Mouse (Mus musculus) olfactory bulb, adult 2 months (tissue): ENCODE results near the gene Hist1h2an. TPM values are rescaled to one million over a fixed set of nuclear protein-coding genes. Genes with fewer than 3 reads are reported as not detected.
"Not testable (repeated sequence)": the region's sequence is repeated elsewhere in the genome, so short reads cannot be mapped to it uniquely, and the experiment has no call there.

Experiments
- H3K27ac ChIP-seq: fragments of 200-500 bp; 2 replicates; pipeline ENCODE4 v1.5.1; 2012; ENCODE audit warnings: low read depth, low read length; ENCODE audit not compliant: insufficient read depth
- H3K4me1 ChIP-seq: fragments of 200-500 bp; 2 replicates; pipeline ENCODE4 v1.6.1; 2012; ENCODE audit warnings: low read length; ENCODE audit not compliant: control insufficient read depth, insufficient read depth
- H3K4me3 ChIP-seq: fragments of 200-500 bp; 2 replicates; pipeline ENCODE4 v1.5.1; 2012; ENCODE audit warnings: mild to moderate bottlenecking, low read depth, low read length, moderate library complexity; ENCODE audit not compliant: insufficient read depth
- CTCF ChIP-seq: fragments of 200-500 bp; IDR thresholded peaks from 2 replicates; pipeline ENCODE4 v1.5.1; 2012; ENCODE audit warnings: low read depth, mild to moderate bottlenecking, low read length, moderate library complexity; ENCODE audit not compliant: insufficient read depth
- POLR2A ChIP-seq: fragments of 200-500 bp; IDR thresholded peaks from 2 replicates; pipeline ENCODE4 v1.6.1; 2012; ENCODE audit warnings: mild to moderate bottlenecking, low read depth, low read length, moderate library complexity; ENCODE audit not compliant: insufficient read depth
- WGBS: fragments of 180-500 bp; shearing (Covaris S2); methylation state at CpG from one replicate; pipeline ENCODE4 v1.1.7; 2018; 5-methylcytosine and 5-hydroxymethylcytosine counted together
- polyA plus RNA-seq: library from polyadenylated mRNA; stranded (reverse); fragments of >200 nt; gene quantifications from 2 replicates; pipeline ENCODE4 v1.2.4, GENCODE M21; 2012; ENCODE audit warnings: low replicate concordance; ENCODE audit not compliant: missing spikeins, insufficient read depth, insufficient read length

The Hist1h2an gene
- polyA plus RNA-seq, 1 experiment, result not detected

GRCm38 (mm10) chr13:21781639-21782038 lies 5.4 kb downstream of the Hist1h2an start:
- WGBS, result 92% methylated on average over 1 of the region's 1 CpGs
- H3K4me3 ChIP-seq, result no peak overlapping the region
- H3K27ac ChIP-seq, result no peak overlapping the region
- no peak for TF ChIP-seq POLR2A
- no peak for TF ChIP-seq CTCF
- no peaks in the 10 kb centered on the region; the same call in 1 of the 2 replicates for H3K4me1 ChIP-seq

- WGBS, result 50% methylated on average over 6 of the region's 6 CpGs
- TF ChIP-seq CTCF (no peak), POLR2A (no peak)
Observed at GRCm38 (mm10) chr13:21781021-21781555, 5.9 kb downstream of the Hist1h2an start.

GRCm38 (mm10) chr13:21779767-21780731 lies 7.0 kb downstream of the Hist1h2an start, which contains the start of gene Hist1h1b:
TSS of gene Hist1h1b (minus strand) at chr13:21780625.
- under 1% methylated on average over 44 of the region's 44 CpGs for WGBS
- Histone ChIP-seq H3K4me3 (peak within 1 kb of the TSS; percentile 62), H3K4me1 (no peaks in the 10 kb centered on the region; the same call in 1 of the 2 replicates), H3K27ac (peak within 1 kb of the TSS; percentile 43)
- TF ChIP-seq POLR2A (peak; percentile 29; the same call in 1 of the 2 replicates), CTCF (no peak)

More at GRCm38 (mm10) chr13:21781021-21781555, 5.9 kb downstream of the Hist1h2an start:
- Histone ChIP-seq H3K4me1 (no peaks in the 10 kb centered on the region; the same call in 1 of the 2 replicates), H3K27ac (no peak overlapping the region), H3K4me3 (no peak overlapping the region)

GRCm38 (mm10) chr13:21778814-21779766 lies 7.9 kb downstream of the Hist1h2an start:
- TF ChIP-seq CTCF, result no peak
- no peak for TF ChIP-seq POLR2A
- 2% methylated on average over 33 of the region's 33 CpGs for WGBS
- Histone ChIP-seq H3K4me3 (peak overlapping the region; percentile 62), H3K27ac (peak overlapping the region; percentile 43; the same call in 1 of the 2 replicates), H3K4me1 (no peaks in the 10 kb centered on the region; the same call in 1 of the 2 replicates)

GRCm38 (mm10) chr13:21755707-21756106 lies 31.3 kb downstream of the Hist1h2an start:
- TF ChIP-seq CTCF, result no peak
- no peak for TF ChIP-seq POLR2A
- Histone ChIP-seq H3K4me3 (no peak overlapping the region), H3K27ac (no peak overlapping the region), H3K4me1 (peaks cover 2% of the 10 kb centered on the region; the same call in 1 of the 2 replicates)
- 52% methylated on average over 1 of the region's 1 CpGs for WGBS

- WGBS, result under 1% methylated on average over 23 of the region's 26 CpGs
- peak overlapping the region; percentile 71 for H3K4me3 ChIP-seq
- not testable (repeated sequence) for H3K27ac ChIP-seq, H3K4me1 ChIP-seq
Observed at GRCm38 (mm10) chr13:21754294-21755001, 32.6 kb downstream of the Hist1h2an start.

- H3K27ac ChIP-seq, result peak within 1 kb of the TSS; percentile 93
- peak; percentile 49 for TF ChIP-seq POLR2A
- H3K4me1 ChIP-seq, result not testable (repeated sequence)
- under 1% methylated on average over 46 of the region's 50 CpGs for WGBS
- peak within 1 kb of the TSS; percentile 71 for H3K4me3 ChIP-seq
Observed at GRCm38 (mm10) chr13:21753524-21754285, 33.3 kb downstream of the Hist1h2an start, which contains the start of the genes Hist1h2ak and Hist1h2bn. TSS of gene Hist1h2ak (minus strand) at chr13:21753827. TSS of gene Hist1h2bn (plus strand) at chr13:21754123.
